Mouse (Mus musculus) liver, postnatal 0 days (tissue): ENCODE data around the gene Dtnb. TPM values are rescaled to one million over a fixed set of nuclear protein-coding genes. Genes with fewer than 3 reads are reported as not detected.

ENCODE experiments used
- ATAC-seq: fragments of 200-750 bp; cut with Nextera tagmentation; 2 replicates; pipeline ENCODE4 v1.8.0; 2017; ENCODE audit warnings: mild to moderate bottlenecking, moderate library complexity
- DNase-seq: peaks from one replicate; pipeline ENCODE4 v3.0.0-alpha.2; 2016
- H3K27ac ChIP-seq: fragments of 300-500 bp; sonication (generic); 2 replicates; pipeline ENCODE4 v1.5.1; 2014; ENCODE audit warnings: antibody characterized with exemption, moderate library complexity, mild to moderate bottlenecking, low read depth
- H3K27me3 ChIP-seq: fragments of 300-500 bp; sonication (generic); 2 replicates; pipeline ENCODE4 v1.6.1; 2014; ENCODE audit warnings: low read length, control low read depth, mixed read lengths; ENCODE audit not compliant: insufficient read depth
- H3K36me3 ChIP-seq: fragments of 300-500 bp; sonication (generic); replicated peaks from 2 replicates; pipeline ENCODE4 v1.6.1; 2014; ENCODE audit warnings: mild to moderate bottlenecking, control low read depth, low read length, moderate library complexity, mixed read lengths; ENCODE audit not compliant: insufficient read depth
- H3K4me1 ChIP-seq: fragments of 300-500 bp; sonication (generic); 2 replicates; pipeline ENCODE4 v1.6.1; 2014; ENCODE audit warnings: antibody characterized with exemption, mild to moderate bottlenecking, control low read depth; ENCODE audit not compliant: insufficient read depth
- H3K4me2 ChIP-seq: fragments of 300-500 bp; sonication (generic); 2 replicates; pipeline ENCODE4 v1.6.1; 2014; ENCODE audit warnings: low read depth, mild to moderate bottlenecking, low read length, moderate library complexity, mixed read lengths
- H3K4me3 ChIP-seq: fragments of 300-500 bp; sonication (generic); 2 replicates; pipeline ENCODE4 v1.5.1; 2014; ENCODE audit warnings: low read depth, low read length
- H3K9ac ChIP-seq: fragments of 300-500 bp; sonication (generic); replicated peaks from 2 replicates; pipeline ENCODE4 v1.6.1; 2014; ENCODE audit warnings: mild to moderate bottlenecking, moderate library complexity
- H3K9me3 ChIP-seq: fragments of 300-500 bp; sonication (generic); 2 replicates; pipeline ENCODE4 v1.6.1; 2016; ENCODE audit warnings: mild to moderate bottlenecking, control low read depth, low read length, mixed read lengths
- CTCF ChIP-seq: sonication (generic); IDR thresholded peaks from 2 replicates; pipeline ENCODE4 v1.5.1; 2016; ENCODE audit warnings: antibody characterized with exemption, low read depth
- EP300 ChIP-seq: IDR thresholded peaks from 2 replicates; pipeline ENCODE4 v1.6.1; 2016; ENCODE audit warnings: antibody characterized with exemption, low read depth, mild to moderate bottlenecking
- WGBS: fragments of 180-500 bp; shearing (Covaris S2); extraction: QIAGEN DNeasy Blood & Tissue Kit; methylation state at CpG from one replicate; pipeline ENCODE4 v1.1.7; 2014; ENCODE audit not compliant: insufficient replicate concordance; 5-methylcytosine and 5-hydroxymethylcytosine counted together
- polyA plus RNA-seq: library from polyadenylated mRNA; unstranded; fragments of >200 nt; fragmentation: Nextera tagmentation; extraction: Ambion mirVana; gene quantifications from 2 replicates; pipeline ENCODE4 v1.2.1, GENCODE M21; 2015

The Dtnb gene
- polyA plus RNA-seq, 1 experiment from 2014 or later: 15.7 TPM

- Histone ChIP-seq H3K4me1 (peaks cover 27% of the 10 kb centered on the region), H3K9ac (peak overlapping the region; percentile 83)
Observed at GRCm38 (mm10) chr12:3806703-3807547, 234.7 kb downstream of the Dtnb start.

GRCm38 (mm10) chr12:3807548-3808395, 235.6 kb downstream of the Dtnb start:
- peak; percentile 20 for ATAC-seq
- peak overlapping the region; percentile 88 for H3K27ac ChIP-seq
- peak; percentile 61 for DNase-seq

More at GRCm38 (mm10) chr12:3806703-3807547, 234.7 kb downstream of the Dtnb start:
- H3K27me3 ChIP-seq: no peaks in the 10 kb centered on the region
- H3K4me2 ChIP-seq: peak overlapping the region; percentile 86
- no peaks in the 10 kb centered on the region for H3K36me3 ChIP-seq
- ATAC-seq (peak; percentile 60), DNase-seq (peak; percentile 68)
- peak overlapping the region; percentile 67 for H3K4me3 ChIP-seq
- WGBS: 0% methylated on average over 30 of the region's 141 CpGs
- TF ChIP-seq EP300 (no peak), CTCF (no peak)
- H3K9me3 ChIP-seq: no peaks in the 10 kb centered on the region
- peak overlapping the region; percentile 88 for H3K27ac ChIP-seq

GRCm38 (mm10) chr12:3808396-3808981, 236.3 kb downstream of the Dtnb start:
- peaks cover 35% of the 10 kb centered on the region for H3K4me1 ChIP-seq
- TF ChIP-seq EP300 (no peak), CTCF (no peak)
- peak overlapping the region; percentile 67 for H3K4me3 ChIP-seq
- peak overlapping the region; percentile 86 for H3K4me2 ChIP-seq
- no peaks in the 10 kb centered on the region for H3K9me3 ChIP-seq
- peak overlapping the region; percentile 88 for H3K27ac ChIP-seq
- no peaks in the 10 kb centered on the region for H3K27me3 ChIP-seq
- H3K9ac ChIP-seq: peak overlapping the region; percentile 83; the same call in 1 of the 2 replicates
- no peaks in the 10 kb centered on the region for H3K36me3 ChIP-seq
- WGBS: 29% methylated on average over 10 of the region's 10 CpGs
- DNase-seq: peak; percentile 46
- peak; percentile 16; the same call in 1 of the 2 replicates for ATAC-seq

More at GRCm38 (mm10) chr12:3807548-3808395, 235.6 kb downstream of the Dtnb start:
- Histone ChIP-seq H3K9me3 (no peaks in the 10 kb centered on the region), H3K4me2 (peak overlapping the region; percentile 86), H3K9ac (peak overlapping the region; percentile 83), H3K27me3 (no peaks in the 10 kb centered on the region), H3K36me3 (no peaks in the 10 kb centered on the region), H3K4me1 (peaks cover 33% of the 10 kb centered on the region), H3K4me3 (peak overlapping the region; percentile 67)
- TF ChIP-seq CTCF (no peak), EP300 (no peak)
- under 1% methylated on average over 29 of the region's 105 CpGs for WGBS

- Histone ChIP-seq H3K9ac (no peak overlapping the region), H3K36me3 (no peaks in the 10 kb centered on the region), H3K4me1 (peaks cover 35% of the 10 kb centered on the region), H3K27me3 (no peaks in the 10 kb centered on the region), H3K27ac (no peak overlapping the region), H3K4me3 (no peak overlapping the region), H3K4me2 (no peak overlapping the region), H3K9me3 (no peaks in the 10 kb centered on the region)
- DNase-seq (no peak), ATAC-seq (no peak)
- TF ChIP-seq EP300: no peak
- TF ChIP-seq CTCF: no peak
- 72% methylated on average over 7 of the region's 7 CpGs for WGBS
Observed at GRCm38 (mm10) chr12:3809520-3810180, 237.5 kb downstream of the Dtnb start.

- H3K9me3 ChIP-seq: no peaks in the 10 kb centered on the region
- TF ChIP-seq CTCF (no peak), EP300 (no peak)
- H3K36me3 ChIP-seq: no peaks in the 10 kb centered on the region
- H3K27me3 ChIP-seq: no peaks in the 10 kb centered on the region
- no peak overlapping the region for H3K9ac ChIP-seq
- ATAC-seq: no peak
- no peak overlapping the region for H3K4me2 ChIP-seq
- H3K4me3 ChIP-seq: no peak overlapping the region
- no peak overlapping the region for H3K27ac ChIP-seq
- no peak for DNase-seq
- 53% methylated on average over 4 of the region's 4 CpGs for WGBS
- H3K4me1 ChIP-seq: peaks cover 35% of the 10 kb centered on the region
Observed at GRCm38 (mm10) chr12:3810455-3810854, 238.3 kb downstream of the Dtnb start.
